In the genomic region with DNA sequence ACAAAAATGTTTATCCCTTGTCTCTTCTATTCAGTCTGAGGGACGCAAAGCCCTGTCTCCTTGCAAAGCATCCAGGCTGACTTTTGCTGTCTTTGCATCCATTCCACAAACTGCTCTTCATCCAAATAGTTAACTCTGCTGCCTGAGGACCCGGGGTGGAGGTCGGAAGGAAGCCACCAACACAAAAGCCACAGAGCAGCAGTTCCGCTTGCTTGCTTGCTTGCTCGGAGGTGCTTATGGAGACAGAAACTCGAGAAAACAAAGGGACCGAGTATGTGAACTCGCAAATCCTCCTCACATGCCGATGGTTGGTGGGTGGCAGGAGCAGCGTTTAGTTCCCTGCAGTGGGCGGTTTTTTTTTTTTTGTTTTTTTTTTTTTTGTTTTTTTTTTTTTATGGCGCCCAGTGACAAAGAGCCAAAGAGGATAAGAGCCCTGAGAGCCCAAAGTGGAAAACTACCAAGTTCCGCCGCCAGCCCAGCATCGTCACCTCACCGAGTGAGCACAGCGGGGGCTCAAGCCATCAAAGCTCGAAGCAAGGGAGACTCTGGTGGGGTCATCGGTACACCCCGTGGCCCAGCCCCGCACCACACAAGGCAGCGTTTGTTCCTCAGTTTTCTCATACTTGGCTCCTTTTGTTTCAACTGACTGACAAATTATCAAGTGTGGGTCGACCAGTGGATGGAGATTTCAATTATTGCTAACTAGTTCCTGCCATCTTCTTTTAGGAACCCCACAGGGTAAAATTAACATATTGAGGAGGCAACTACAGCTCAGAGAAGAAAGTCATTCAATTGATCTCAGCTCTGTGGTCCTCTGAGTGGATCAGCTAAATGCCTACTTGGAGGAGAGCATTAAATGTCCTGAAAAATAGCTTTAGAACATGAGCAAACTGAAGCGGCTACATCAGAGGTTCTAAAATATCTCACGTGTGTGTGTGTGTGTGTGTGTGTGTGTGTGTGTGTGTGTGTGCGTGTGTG, we compare ENCODE assay signal across 7 mouse cellular contexts. TPM values are rescaled to one million over a fixed set of nuclear protein-coding genes. Genes with fewer than 3 reads are reported as not detected.
A peak's percentile ranks its signal among the peaks of the same experiment; 100 is the strongest.
DNase-seq lines count a peak whose midpoint lies in the region; ATAC-seq lines count a peak whose summit lies in the region.

No protein-coding gene starts in this region.

- H3K36me3 ChIP-seq in intestine, embryonic 14.5 days (ENCODE audit: control insufficient read depth, insufficient read depth, low read length) = no peaks in the 10 kb centered on the region
- no peaks in the 10 kb centered on the region for H3K36me3 ChIP-seq in limb, embryonic 12.5 days
- no peaks in the 10 kb centered on the region for H3K36me3 ChIP-seq in midbrain, embryonic 11.5 days (ENCODE audit: control insufficient read depth, insufficient read depth, low read length)

- ATAC-seq in granulocyte monocyte progenitor cell, adult 5-6 weeks (replicated peaks; ENCODE audit: poor library complexity, severe bottlenecking) = peak; percentile 51
- ATAC-seq in intestine, embryonic 14.5 days (replicated peaks; ENCODE audit: low FRiP score, low TSS enrichment, low read depth) = 0 out of 2 replicates have a peak, but pooled peaks have one; percentile 60
- ATAC-seq in limb, embryonic 12.5 days (ENCODE audit: insufficient number of reproducible peaks, insufficient read depth, low FRiP score, low TSS enrichment, low read depth) = no peak
- ATAC-seq in midbrain, embryonic 11.5 days (ENCODE audit: low FRiP score) = peak; percentile 76

- peak; percentile 57 to 81 for DNase-seq in adrenal gland, adult (ENCODE audit: inconsistent age in 2 of 2, low spot score in 1 of 2)
- peak; percentile 26 to 47 for DNase-seq in cerebellum, postnatal 14 days
- DNase-seq in intestine, embryonic 14.5 days (ENCODE audit: low spot score) = peak; percentile 80
- peak; percentile 96 for DNase-seq in midbrain, embryonic 11.5 days (ENCODE audit: low spot score, missing footprints)
- DNase-seq in spleen, postnatal 10 days (ENCODE audit: low spot score in 2 of 2) = peak; percentile 10 to 35

- 11% methylated on average over 26 of the region's 26 CpGs for WGBS in intestine, embryonic 14.5 days
- WGBS in limb, embryonic 12.5 days = 11% methylated on average over 26 of the region's 26 CpGs
- WGBS in midbrain, embryonic 11.5 days = 7% methylated on average over 26 of the region's 26 CpGs

- no peaks in the 10 kb centered on the region; the same call in 1 of the 2 replicates for H3K4me1 ChIP-seq in intestine, embryonic 14.5 days (replicated peaks; ENCODE audit: control insufficient read depth, insufficient read depth, low read length)
- 0 out of 2 replicates have a peak, but pooled peaks cover 8% of the 10 kb centered on the region for H3K4me1 ChIP-seq in limb, embryonic 12.5 days (replicated peaks)
- H3K4me1 ChIP-seq in midbrain, embryonic 11.5 days (ENCODE audit: control insufficient read depth, insufficient read depth, low read length) = peaks cover 4% of the 10 kb centered on the region

- H3K27ac ChIP-seq in intestine, embryonic 14.5 days (ENCODE audit: low read depth) = peak overlapping the region; percentile 38
- peak overlapping the region; percentile 35; the same call in 1 of the 2 replicates for H3K27ac ChIP-seq in limb, embryonic 12.5 days
- no peak overlapping the region; the same call in 1 of the 2 replicates for H3K27ac ChIP-seq in midbrain, embryonic 11.5 days (ENCODE audit: low read depth, low read length)

- H3K9ac ChIP-seq in intestine, embryonic 14.5 days (ENCODE audit: low read length) = peak overlapping the region; percentile 57
- peak overlapping the region; percentile 58 for H3K9ac ChIP-seq in limb, embryonic 12.5 days (replicated peaks)
- H3K9ac ChIP-seq in midbrain, embryonic 11.5 days (ENCODE audit: low read length) = peak overlapping the region; percentile 70

- H3K27me3 ChIP-seq in intestine, embryonic 14.5 days (replicated peaks; ENCODE audit: control insufficient read depth, insufficient read depth, low read length) = no peaks in the 10 kb centered on the region
- H3K27me3 ChIP-seq in limb, embryonic 12.5 days = no peaks in the 10 kb centered on the region
- no peaks in the 10 kb centered on the region for H3K27me3 ChIP-seq in midbrain, embryonic 11.5 days (ENCODE audit: control insufficient read depth, insufficient read depth, low read length)

- H3K4me3 ChIP-seq in intestine, embryonic 14.5 days (ENCODE audit: low read depth, low read length) = peak overlapping the region; percentile 33
- peak overlapping the region; percentile 33 for H3K4me3 ChIP-seq in limb, embryonic 12.5 days (replicated peaks)
- H3K4me3 ChIP-seq in midbrain, embryonic 11.5 days (ENCODE audit: low read depth, low read length) = peak overlapping the region; percentile 24

- H3K9me3 ChIP-seq in intestine, embryonic 14.5 days (ENCODE audit: control insufficient read depth, low read length) = no peaks in the 10 kb centered on the region
- H3K9me3 ChIP-seq in limb, embryonic 12.5 days = no peaks in the 10 kb centered on the region
- no peaks in the 10 kb centered on the region for H3K9me3 ChIP-seq in midbrain, embryonic 11.5 days (ENCODE audit: control insufficient read depth, low read length)

- H3K4me2 ChIP-seq in intestine, embryonic 14.5 days (ENCODE audit: low read length) = peak overlapping the region; percentile 60
- peak overlapping the region; percentile 54 for H3K4me2 ChIP-seq in limb, embryonic 12.5 days
- H3K4me2 ChIP-seq in midbrain, embryonic 11.5 days = peak overlapping the region; percentile 49

RNA-seq across cellular contexts. Expression of gene Mrps6, which starts 38.6 kb away (rescaled TPM):
- total RNA-seq in granulocyte monocyte progenitor cell, adult 5-6 weeks (2014; fragmentation: Nextera tagmentation) = 32.7 and 41.0 TPM in 2 replicates
- 14.4 and 15.5 TPM in 2 replicates for total RNA-seq in granulocyte monocyte progenitor cell, adult 5-6 weeks (2017)
- 114 and 122 TPM in 2 replicates for polyA plus RNA-seq in intestine, embryonic 14.5 days (2014; fragmentation: Nextera tagmentation; extraction: Ambion mirVana)
- 87.5 and 98.7 TPM in 2 replicates for polyA plus RNA-seq in limb, embryonic 12.5 days (2016; fragmentation: Nextera tagmentation; extraction: Ambion mirVana)
- polyA plus RNA-seq in midbrain, embryonic 11.5 days (2014; fragmentation: Nextera tagmentation; extraction: Ambion mirVana) = 118 and 122 TPM in 2 replicates

RNA-seq across cellular contexts. Expression of gene Gm49711, which starts 38.7 kb away (rescaled TPM):
- not detected in 2 replicates for total RNA-seq in granulocyte monocyte progenitor cell, adult 5-6 weeks (2014; fragmentation: Nextera tagmentation)
- not detected in 2 replicates for total RNA-seq in granulocyte monocyte progenitor cell, adult 5-6 weeks (2017)
- polyA plus RNA-seq in intestine, embryonic 14.5 days (2014; fragmentation: Nextera tagmentation; extraction: Ambion mirVana) = not detected in 2 replicates
- 0.28 TPM in 1 of 2 replicates, not detected in the other for polyA plus RNA-seq in limb, embryonic 12.5 days (2016; fragmentation: Nextera tagmentation; extraction: Ambion mirVana)
- polyA plus RNA-seq in midbrain, embryonic 11.5 days (2014; fragmentation: Nextera tagmentation; extraction: Ambion mirVana) = 0.19 TPM in 1 of 2 replicates, not detected in the other

RNA-seq across cellular contexts. Expression of gene Slc5a3, which starts 38.7 kb away (rescaled TPM):
- total RNA-seq in granulocyte monocyte progenitor cell, adult 5-6 weeks (2014; fragmentation: Nextera tagmentation) = 5.1 and 5.3 TPM in 2 replicates
- 3.3 and 4.1 TPM in 2 replicates for total RNA-seq in granulocyte monocyte progenitor cell, adult 5-6 weeks (2017)
- polyA plus RNA-seq in intestine, embryonic 14.5 days (2014; fragmentation: Nextera tagmentation; extraction: Ambion mirVana) = 8.4 and 9.1 TPM in 2 replicates
- 10.0 and 10.2 TPM in 2 replicates for polyA plus RNA-seq in limb, embryonic 12.5 days (2016; fragmentation: Nextera tagmentation; extraction: Ambion mirVana)
- polyA plus RNA-seq in midbrain, embryonic 11.5 days (2014; fragmentation: Nextera tagmentation; extraction: Ambion mirVana) = 11.5 and 13.7 TPM in 2 replicates

Comparison
In these comparisons a context has a peak if more than half of its experiments do, and no peak if none do; other contexts are left out.
1. DNase-seq: peak in every context shown above with its lines; median percentile 96 in midbrain, embryonic 11.5 days; 80 in intestine, embryonic 14.5 days; 69 in adrenal gland, adult; 36 in cerebellum, postnatal 14 days; 22 in spleen, postnatal 10 days.